Mouse (Mus musculus) intestine, embryonic 16.5 days (tissue): ENCODE measurements at regions not wholly inside any gene's neighbourhood (a gene's known extent, or its start where the extent isn't known, plus 50 kb on each side); places are given as distances from the start of the nearest gene placed in this dataset.
A peak's percentile ranks its signal among the peaks of the same experiment; 100 is the strongest.

ENCODE experiments used
- ATAC-seq: fragments of 200-750 bp; cut with Nextera tagmentation; 2 replicates; pipeline ENCODE4 v1.8.0; 2017; ENCODE audit warnings: moderate TSS enrichment, moderate library complexity
- H3K27ac ChIP-seq: fragments of 300-500 bp; sonication (generic); 2 replicates; pipeline ENCODE4 v1.5.1; 2014; ENCODE audit warnings: mild to moderate bottlenecking, low read length
- H3K27me3 ChIP-seq: fragments of 300-500 bp; sonication (generic); replicated peaks from 2 replicates; pipeline ENCODE4 v1.6.1; 2014; ENCODE audit warnings: low read length, control low read depth, mixed read lengths; ENCODE audit not compliant: control insufficient read depth, insufficient read depth
- H3K36me3 ChIP-seq: fragments of 300-500 bp; sonication (generic); 2 replicates; pipeline ENCODE4 v1.6.1; 2014; ENCODE audit warnings: low read length, control low read depth; ENCODE audit not compliant: control insufficient read depth, insufficient read depth
- H3K4me1 ChIP-seq: fragments of 300-500 bp; sonication (generic); 2 replicates; pipeline ENCODE4 v1.6.1; 2014; ENCODE audit warnings: low read length, control low read depth, mixed read lengths; ENCODE audit not compliant: control insufficient read depth, insufficient read depth
- H3K4me2 ChIP-seq: fragments of 300-500 bp; sonication (generic); 2 replicates; pipeline ENCODE4 v1.6.1; 2014; ENCODE audit warnings: low read depth, low read length, control low read depth
- H3K4me3 ChIP-seq: fragments of 300-500 bp; sonication (generic); 2 replicates; pipeline ENCODE4 v1.5.1; 2014; ENCODE audit warnings: mild to moderate bottlenecking, low read length
- H3K9ac ChIP-seq: fragments of 300-500 bp; sonication (generic); 2 replicates; pipeline ENCODE4 v1.6.1; 2014; ENCODE audit warnings: low read depth, low read length
- H3K9me3 ChIP-seq: fragments of 300-500 bp; sonication (generic); 2 replicates; pipeline ENCODE4 v1.6.1; 2016; ENCODE audit warnings: low read length, control low read depth; ENCODE audit not compliant: control insufficient read depth
- WGBS: fragments of 180-500 bp; shearing (Covaris S2); extraction: QIAGEN DNeasy Blood & Tissue Kit; methylation state at CpG from one replicate; pipeline ENCODE4 v1.1.7; 2014; 5-methylcytosine and 5-hydroxymethylcytosine counted together

- Histone ChIP-seq H3K27ac (no peak overlapping the region), H3K36me3 (no peaks in the 10 kb centered on the region), H3K9ac (no peak overlapping the region), H3K27me3 (no peaks in the 10 kb centered on the region), H3K4me3 (no peak overlapping the region), H3K4me1 (0 out of 2 replicates have a peak, but pooled peaks cover under 1% of the 10 kb centered on the region), H3K4me2 (no peak overlapping the region), H3K9me3 (no peaks in the 10 kb centered on the region)
- no peak for ATAC-seq
These were observed 203.7 kb upstream of the Gm10131 start for GRCm38 (mm10) chr8:34315233-34315632.

DNA sequence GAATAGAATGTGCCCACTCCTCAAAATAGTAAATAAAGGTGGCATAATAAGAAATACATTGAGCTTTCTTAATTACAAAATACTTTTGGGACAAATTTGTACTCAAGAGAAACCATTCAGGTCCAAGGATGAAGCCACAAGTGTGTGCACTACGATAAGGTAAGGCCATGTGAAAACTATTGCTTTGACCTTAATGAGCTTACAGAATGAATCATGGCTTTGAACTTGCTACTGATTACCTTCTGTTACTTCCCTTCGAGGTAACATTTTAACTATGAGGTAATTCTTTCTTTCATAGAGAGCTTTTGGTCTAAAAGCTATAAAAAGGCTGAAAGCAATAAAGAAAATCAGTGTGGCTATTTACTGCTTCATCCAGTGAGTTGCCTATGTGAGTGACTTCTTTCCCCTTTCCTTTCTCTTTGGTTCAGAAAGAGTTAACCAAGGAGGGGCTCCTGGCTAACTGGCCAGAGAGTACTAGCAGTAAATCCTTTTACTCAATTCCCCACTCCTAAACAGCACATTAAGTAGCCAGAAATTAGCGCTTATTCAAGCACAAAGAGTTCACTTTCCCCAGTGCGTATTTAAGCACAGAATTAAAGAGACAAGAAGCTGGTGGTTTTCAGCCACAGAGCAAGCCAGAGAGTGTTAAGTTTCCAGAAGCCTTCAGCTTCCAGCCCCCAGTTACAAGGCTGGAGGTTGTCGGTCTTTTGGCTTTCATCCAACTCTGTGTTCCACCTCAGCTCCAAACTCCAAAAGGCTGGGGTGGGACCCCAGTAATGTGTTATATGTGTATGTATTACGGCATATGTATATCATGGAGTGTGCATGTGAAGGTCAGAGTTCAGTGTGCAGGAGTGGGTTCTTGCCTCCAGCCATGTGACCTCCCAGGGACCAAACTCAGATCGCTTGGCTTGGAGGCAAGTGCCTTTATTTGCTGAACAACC, 194.3 kb upstream of the Gm10131 start:
- peak overlapping the region; percentile 3; the same call in 1 of the 2 replicates for H3K4me3 ChIP-seq
- H3K9ac ChIP-seq: no peak overlapping the region
- peak overlapping the region; percentile 37 for H3K4me2 ChIP-seq
- 30% methylated on average over 7 of the region's 7 CpGs for WGBS
- peaks cover 3% of the 10 kb centered on the region; the same call in 1 of the 2 replicates for H3K4me1 ChIP-seq
- no peaks in the 10 kb centered on the region for H3K9me3 ChIP-seq
- peak overlapping the region; percentile 20; the same call in 1 of the 2 replicates for H3K27ac ChIP-seq
- no peaks in the 10 kb centered on the region for H3K36me3 ChIP-seq
- peak; percentile 93 for ATAC-seq
- no peaks in the 10 kb centered on the region for H3K27me3 ChIP-seq

GRCm38 (mm10) chr8:34303815-34304214, 192.3 kb upstream of the Gm10131 start:
- H3K4me2 ChIP-seq: no peak overlapping the region
- H3K9me3 ChIP-seq: no peaks in the 10 kb centered on the region
- H3K27me3 ChIP-seq: no peaks in the 10 kb centered on the region
- H3K27ac ChIP-seq: no peak overlapping the region
- no peak overlapping the region for H3K9ac ChIP-seq
- no peak overlapping the region for H3K4me3 ChIP-seq
- H3K4me1 ChIP-seq: peaks cover 6% of the 10 kb centered on the region; the same call in 1 of the 2 replicates
- no peak for ATAC-seq
- H3K36me3 ChIP-seq: no peaks in the 10 kb centered on the region
- WGBS: 94% methylated on average over 11 of the region's 11 CpGs

DNA sequence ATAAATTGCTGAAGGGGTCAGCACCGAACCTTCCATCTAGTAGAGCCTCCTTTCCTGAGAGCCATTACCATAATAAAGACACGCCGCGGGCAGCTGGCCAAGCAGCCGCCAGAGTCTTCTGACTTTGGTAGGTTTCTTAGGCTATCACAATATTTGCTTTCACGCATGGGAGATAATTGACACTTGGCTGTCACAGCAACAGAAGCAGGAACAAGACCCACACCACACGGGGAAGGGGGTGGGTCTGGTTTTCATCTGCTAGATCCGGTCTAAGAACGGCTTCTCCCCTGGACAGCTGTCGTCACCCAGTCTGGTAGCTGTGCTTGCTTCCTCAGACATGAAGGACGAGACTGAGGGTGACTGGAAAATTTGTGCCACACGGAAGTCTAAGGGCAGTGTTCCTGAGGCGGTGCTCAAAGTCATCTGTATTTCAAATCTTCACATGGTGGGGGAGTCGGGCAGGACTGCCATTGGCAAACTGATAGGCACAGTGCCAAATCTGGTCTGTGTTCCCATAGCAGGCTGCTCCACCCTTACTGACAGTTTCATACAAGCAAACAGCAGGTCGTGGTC, 188.9 kb upstream of the Gm10131 start:
- no peaks in the 10 kb centered on the region for H3K27me3 ChIP-seq
- no peak overlapping the region for H3K4me3 ChIP-seq
- no peak overlapping the region for H3K27ac ChIP-seq
- no peak overlapping the region for H3K4me2 ChIP-seq
- ATAC-seq: peak; percentile 53; the same call in 1 of the 2 replicates
- no peak overlapping the region for H3K9ac ChIP-seq
- H3K9me3 ChIP-seq: no peaks in the 10 kb centered on the region
- no peaks in the 10 kb centered on the region for H3K36me3 ChIP-seq
- H3K4me1 ChIP-seq: peaks cover 4% of the 10 kb centered on the region; the same call in 1 of the 2 replicates
- 46% methylated on average over 15 of the region's 15 CpGs for WGBS

DNA sequence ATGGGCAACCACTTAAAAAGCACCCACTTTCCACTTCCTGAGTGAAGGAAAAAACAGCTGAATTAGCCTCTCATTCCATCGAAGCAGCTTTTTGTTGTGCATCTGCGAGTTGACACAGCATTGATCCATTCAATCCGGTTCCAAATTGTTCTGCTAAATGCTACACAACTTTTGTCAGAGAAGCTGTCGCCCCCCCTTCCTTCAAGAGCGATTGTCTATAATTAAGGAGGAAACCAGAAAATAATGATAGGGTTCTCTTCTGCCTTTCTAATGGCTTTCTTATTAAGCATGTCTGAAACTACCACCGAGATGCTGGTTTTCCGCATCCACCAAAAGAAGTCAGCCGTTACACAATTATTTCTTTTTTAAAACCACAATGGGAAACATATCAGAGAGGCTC, 183.2 kb upstream of the Gm10131 start:
- H3K4me1 ChIP-seq: no peaks in the 10 kb centered on the region
- no peak for ATAC-seq
- H3K4me2 ChIP-seq: no peak overlapping the region
- H3K27ac ChIP-seq: no peak overlapping the region
- no peak overlapping the region for H3K9ac ChIP-seq
- H3K27me3 ChIP-seq: no peaks in the 10 kb centered on the region
- H3K36me3 ChIP-seq: no peaks in the 10 kb centered on the region
- H3K9me3 ChIP-seq: no peaks in the 10 kb centered on the region
- H3K4me3 ChIP-seq: no peak overlapping the region
- 94% methylated on average over 8 of the region's 8 CpGs for WGBS

DNA sequence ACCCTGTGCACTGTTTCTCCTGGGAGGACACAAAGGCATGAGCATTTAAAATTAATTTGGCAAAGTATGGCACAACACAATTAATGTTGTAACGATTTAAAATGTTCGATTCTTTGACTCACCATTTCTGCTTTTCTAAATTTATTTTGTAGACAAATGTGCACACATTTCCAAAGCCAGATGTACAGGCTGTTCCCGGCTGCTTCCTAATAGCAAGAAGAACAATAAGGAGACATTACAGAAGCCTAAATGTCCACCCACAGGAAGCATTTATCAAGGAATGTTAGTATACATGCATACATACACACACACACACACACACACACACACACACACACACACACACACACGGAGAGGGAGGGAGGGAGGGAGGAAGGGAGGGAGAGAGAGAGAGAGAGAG, 179.1 kb upstream of the Gm10131 start:
- Histone ChIP-seq H3K4me2 (no peak overlapping the region), H3K4me3 (no peak overlapping the region), H3K9ac (no peak overlapping the region), H3K9me3 (no peaks in the 10 kb centered on the region), H3K4me1 (no peaks in the 10 kb centered on the region), H3K27me3 (no peaks in the 10 kb centered on the region), H3K27ac (no peak overlapping the region), H3K36me3 (no peaks in the 10 kb centered on the region)
- WGBS: 66% methylated on average over 3 of the region's 4 CpGs
- no peak for ATAC-seq

GRCm38 (mm10) chr8:34287801-34288200, 176.3 kb upstream of the Gm10131 start:
- no peak overlapping the region for H3K9ac ChIP-seq
- H3K4me1 ChIP-seq: no peaks in the 10 kb centered on the region
- 45% methylated on average over 2 of the region's 2 CpGs for WGBS
- no peak overlapping the region for H3K27ac ChIP-seq
- H3K4me3 ChIP-seq: no peak overlapping the region
- no peaks in the 10 kb centered on the region for H3K9me3 ChIP-seq
- no peak overlapping the region for H3K4me2 ChIP-seq
- no peaks in the 10 kb centered on the region for H3K27me3 ChIP-seq
- no peaks in the 10 kb centered on the region for H3K36me3 ChIP-seq
- no peak for ATAC-seq

GRCm38 (mm10) chr8:34284576-34284975, 173.0 kb upstream of the Gm10131 start:
- no peak for ATAC-seq
- 90% methylated on average over 3 of the region's 3 CpGs for WGBS

GRCm38 (mm10) chr8:34280433-34280832, 168.9 kb upstream of the Gm10131 start:
- Histone ChIP-seq H3K27ac (no peak overlapping the region), H3K36me3 (no peaks in the 10 kb centered on the region), H3K9ac (no peak overlapping the region), H3K4me1 (no peaks in the 10 kb centered on the region), H3K4me3 (no peak overlapping the region), H3K4me2 (no peak overlapping the region), H3K9me3 (no peaks in the 10 kb centered on the region), H3K27me3 (no peaks in the 10 kb centered on the region)
- WGBS: no CpG with 5 or more reads among the region's 11 CpGs
- no peak for ATAC-seq

More at GRCm38 (mm10) chr8:34284576-34284975, 173.0 kb upstream of the Gm10131 start:
- Histone ChIP-seq H3K36me3 (no peaks in the 10 kb centered on the region), H3K9ac (no peak overlapping the region), H3K4me2 (no peak overlapping the region), H3K27me3 (no peaks in the 10 kb centered on the region), H3K27ac (no peak overlapping the region), H3K9me3 (no peaks in the 10 kb centered on the region), H3K4me3 (no peak overlapping the region), H3K4me1 (no peaks in the 10 kb centered on the region)
